Mouse (Mus musculus) lung, postnatal 0 days (tissue): ENCODE measurements at regions not wholly inside any gene's neighbourhood (a gene's known extent, or its start where the extent isn't known, plus 50 kb on each side); places are given as distances from the start of the nearest gene placed in this dataset.

ENCODE experiments used
- CTCF ChIP-seq: IDR thresholded peaks from 2 replicates; pipeline ENCODE4 v1.5.1; 2016; ENCODE audit warnings: antibody characterized with exemption, mild to moderate bottlenecking
- EP300 ChIP-seq: IDR thresholded peaks from 2 replicates; pipeline ENCODE4 v1.6.1; 2016; ENCODE audit warnings: antibody characterized with exemption, mild to moderate bottlenecking, control low read depth

DNA sequence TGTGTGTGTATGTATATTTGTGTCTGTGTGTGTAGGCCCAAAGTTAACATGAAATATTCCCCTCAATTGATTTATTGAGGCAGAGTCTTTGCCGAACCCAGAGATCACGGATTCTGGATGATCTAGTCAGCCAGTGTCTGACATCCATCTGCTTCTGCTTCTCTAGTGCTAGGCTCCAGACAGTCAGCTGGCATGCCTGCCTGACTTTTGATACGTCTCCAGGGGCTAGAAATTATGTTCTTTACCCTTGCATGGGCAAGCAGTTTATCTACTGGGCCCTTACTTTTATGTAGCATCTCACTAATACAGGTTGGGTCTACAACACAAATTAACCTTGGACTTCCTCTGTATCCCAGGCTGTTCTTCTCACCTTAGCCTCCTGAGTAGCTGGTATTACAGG, 231.5 kb downstream of the Nucb2 start:
- TF ChIP-seq CTCF (no peak), EP300 (no peak)
